Mouse (Mus musculus) intestine, postnatal 0 days (tissue): ENCODE results near the gene Npas3. TPM values are rescaled to one million over a fixed set of nuclear protein-coding genes. Genes with fewer than 3 reads are reported as not detected.

ENCODE experiments used
- ATAC-seq: fragments of 200-750 bp; cut with Nextera tagmentation; 2 replicates; pipeline ENCODE4 v1.8.0; 2017; ENCODE audit warnings: mild to moderate bottlenecking, moderate TSS enrichment, moderate library complexity
- H3K27ac ChIP-seq: fragments of 300-500 bp; sonication (generic); 2 replicates; pipeline ENCODE4 v1.5.1; 2014; ENCODE audit warnings: mild to moderate bottlenecking, low read depth, low read length, moderate library complexity
- H3K27me3 ChIP-seq: fragments of 300-500 bp; sonication (generic); replicated peaks from 2 replicates; pipeline ENCODE4 v1.6.1; 2014; ENCODE audit warnings: low read length, mixed read lengths; ENCODE audit not compliant: control insufficient read depth, insufficient read depth
- H3K36me3 ChIP-seq: fragments of 300-500 bp; sonication (generic); 2 replicates; pipeline ENCODE4 v1.6.1; 2014; ENCODE audit warnings: mild to moderate bottlenecking, moderate library complexity; ENCODE audit not compliant: control insufficient read depth, insufficient read depth
- H3K4me1 ChIP-seq: fragments of 300-500 bp; sonication (generic); replicated peaks from 2 replicates; pipeline ENCODE4 v1.6.1; 2014; ENCODE audit warnings: antibody characterized with exemption, low read length, mixed read lengths; ENCODE audit not compliant: control insufficient read depth, insufficient read depth
- H3K4me2 ChIP-seq: fragments of 300-500 bp; sonication (generic); replicated peaks from 2 replicates; pipeline ENCODE4 v1.6.1; 2014; ENCODE audit warnings: low read depth, mild to moderate bottlenecking, moderate library complexity
- H3K4me3 ChIP-seq: fragments of 300-500 bp; sonication (generic); 2 replicates; pipeline ENCODE4 v1.5.1; 2014; ENCODE audit warnings: low read depth, low read length
- H3K9ac ChIP-seq: fragments of 300-500 bp; sonication (generic); 2 replicates; pipeline ENCODE4 v1.6.1; 2014; ENCODE audit warnings: mild to moderate bottlenecking, low read depth, low read length
- H3K9me3 ChIP-seq: fragments of 300-500 bp; sonication (generic); 2 replicates; pipeline ENCODE4 v1.6.1; 2016; ENCODE audit warnings: mixed run types; ENCODE audit not compliant: control insufficient read depth
- CTCF ChIP-seq: sonication (generic); IDR thresholded peaks from 2 replicates; pipeline ENCODE4 v1.5.1; 2016; ENCODE audit warnings: low read depth, mild to moderate bottlenecking, control low read depth, antibody characterized with exemption, moderate library complexity
- WGBS: fragments of 180-500 bp; shearing (Covaris S2); extraction: QIAGEN DNeasy Blood & Tissue Kit; methylation state at CpG from one replicate; pipeline ENCODE4 v1.1.7; 2014; 5-methylcytosine and 5-hydroxymethylcytosine counted together
- polyA plus RNA-seq: library from polyadenylated mRNA; unstranded; fragments of >200 nt; fragmentation: Nextera tagmentation; extraction: Ambion mirVana; gene quantifications from 2 replicates; pipeline ENCODE4 v1.2.1, GENCODE M21; 2015

The Npas3 gene
- polyA plus RNA-seq, 1 experiment from 2014 or later, result 0.48 TPM

GRCm38 (mm10) chr12:53695324-53695723, 446.8 kb downstream of the Npas3 start:
- Histone ChIP-seq H3K9ac (no peak overlapping the region), H3K4me3 (no peak overlapping the region), H3K4me1 (no peaks in the 10 kb centered on the region), H3K27me3 (no peaks in the 10 kb centered on the region), H3K36me3 (no peaks in the 10 kb centered on the region), H3K9me3 (no peaks in the 10 kb centered on the region), H3K27ac (no peak overlapping the region), H3K4me2 (no peak overlapping the region)
- 95% methylated on average over 3 of the region's 3 CpGs for WGBS
- no peak for TF ChIP-seq CTCF
- ATAC-seq, result no peak

GRCm38 (mm10) chr12:53697645-53698044, 449.2 kb downstream of the Npas3 start:
- 89% methylated on average over 7 of the region's 7 CpGs for WGBS

GRCm38 (mm10) chr12:53698483-53699227, 450.2 kb downstream of the Npas3 start:
- no peak overlapping the region for H3K4me2 ChIP-seq
- ATAC-seq, result peak; percentile 49; the same call in 1 of the 2 replicates

More at GRCm38 (mm10) chr12:53697645-53698044, 449.2 kb downstream of the Npas3 start:
- ATAC-seq, result no peak
- Histone ChIP-seq H3K27ac (no peak overlapping the region), H3K9me3 (no peaks in the 10 kb centered on the region), H3K4me3 (no peak overlapping the region), H3K36me3 (no peaks in the 10 kb centered on the region), H3K27me3 (no peaks in the 10 kb centered on the region), H3K4me1 (no peaks in the 10 kb centered on the region), H3K4me2 (no peak overlapping the region), H3K9ac (no peak overlapping the region)
- TF ChIP-seq CTCF, result no peak

GRCm38 (mm10) chr12:53719896-53720295, 471.4 kb downstream of the Npas3 start:
- peak; percentile 42 for TF ChIP-seq CTCF
- Histone ChIP-seq H3K36me3 (no peaks in the 10 kb centered on the region), H3K4me3 (no peak overlapping the region), H3K9me3 (no peaks in the 10 kb centered on the region), H3K4me1 (no peaks in the 10 kb centered on the region), H3K4me2 (no peak overlapping the region), H3K27ac (no peak overlapping the region), H3K9ac (no peak overlapping the region), H3K27me3 (no peaks in the 10 kb centered on the region)
- no peak for ATAC-seq
- 65% methylated on average over 6 of the region's 6 CpGs for WGBS

More at GRCm38 (mm10) chr12:53698483-53699227, 450.2 kb downstream of the Npas3 start:
- no peak overlapping the region for H3K4me3 ChIP-seq
- H3K27ac ChIP-seq, result no peak overlapping the region
- 42% methylated on average over 9 of the region's 9 CpGs for WGBS
- no peaks in the 10 kb centered on the region for H3K27me3 ChIP-seq
- no peaks in the 10 kb centered on the region for H3K36me3 ChIP-seq
- no peaks in the 10 kb centered on the region for H3K9me3 ChIP-seq
- no peak overlapping the region for H3K9ac ChIP-seq
- TF ChIP-seq CTCF, result no peak
- H3K4me1 ChIP-seq, result no peaks in the 10 kb centered on the region

GRCm38 (mm10) chr12:53722156-53722555, 473.7 kb downstream of the Npas3 start:
- Histone ChIP-seq H3K9me3 (no peaks in the 10 kb centered on the region), H3K4me3 (no peak overlapping the region), H3K4me1 (no peaks in the 10 kb centered on the region), H3K27ac (no peak overlapping the region), H3K27me3 (no peaks in the 10 kb centered on the region), H3K4me2 (no peak overlapping the region), H3K9ac (no peak overlapping the region), H3K36me3 (no peaks in the 10 kb centered on the region)
- WGBS, result 87% methylated on average over 7 of the region's 7 CpGs
- no peak for ATAC-seq
- TF ChIP-seq CTCF, result no peak

GRCm38 (mm10) chr12:53722718-53723698, 474.5 kb downstream of the Npas3 start:
- TF ChIP-seq CTCF, result no peak
- Histone ChIP-seq H3K4me3 (no peak overlapping the region), H3K9me3 (no peaks in the 10 kb centered on the region), H3K4me2 (no peak overlapping the region), H3K4me1 (no peaks in the 10 kb centered on the region), H3K27ac (no peak overlapping the region), H3K9ac (no peak overlapping the region), H3K27me3 (no peaks in the 10 kb centered on the region), H3K36me3 (no peaks in the 10 kb centered on the region)
- 77% methylated on average over 15 of the region's 15 CpGs for WGBS
- ATAC-seq, result no peak
